Mouse (Mus musculus): ENCODE data around the gene Ufsp2.

The Ufsp2 gene

DNA sequence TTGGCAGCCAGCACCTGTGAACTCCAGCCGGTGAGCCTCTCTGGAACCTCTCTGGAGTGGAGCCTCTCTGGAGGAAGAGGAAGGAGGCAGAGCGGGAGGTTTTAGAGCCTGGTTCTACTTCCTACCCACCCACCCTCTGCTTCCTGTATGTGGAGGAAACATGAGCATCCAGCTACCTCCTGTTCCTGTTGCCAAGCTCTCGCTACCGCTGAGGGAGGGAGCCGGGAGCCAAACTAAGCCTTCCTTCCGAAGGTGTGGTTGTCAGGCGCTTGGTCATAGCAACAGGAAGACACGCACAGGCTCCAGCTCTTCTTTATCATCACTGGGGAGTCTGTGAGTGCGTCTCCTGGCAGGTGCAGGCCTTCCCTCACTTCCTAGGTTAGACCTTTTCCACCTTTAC is 46.9 kb downstream of the Ufsp2 start:
- no peak for DNase-seq

DNA sequence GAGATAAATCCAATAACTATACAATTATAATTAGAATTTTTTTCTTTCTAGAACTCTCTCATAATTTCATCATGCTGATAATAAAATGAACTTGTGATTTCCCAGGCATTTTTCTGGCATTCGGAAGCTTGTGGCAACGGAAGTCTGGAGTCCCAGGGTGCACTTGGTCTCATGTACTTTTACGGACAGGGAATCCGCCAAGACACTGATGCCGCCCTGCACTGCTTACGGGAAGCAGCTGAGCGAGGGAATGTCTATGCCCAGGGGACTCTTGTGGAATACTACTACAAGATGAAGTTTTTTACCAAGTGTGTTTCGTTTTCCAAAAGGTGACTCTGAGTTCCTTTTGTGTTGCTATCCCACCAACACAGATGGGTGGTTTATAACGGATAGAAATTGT is 47.4 kb downstream of the Ufsp2 start:
- DNase-seq, result no peak

DNA sequence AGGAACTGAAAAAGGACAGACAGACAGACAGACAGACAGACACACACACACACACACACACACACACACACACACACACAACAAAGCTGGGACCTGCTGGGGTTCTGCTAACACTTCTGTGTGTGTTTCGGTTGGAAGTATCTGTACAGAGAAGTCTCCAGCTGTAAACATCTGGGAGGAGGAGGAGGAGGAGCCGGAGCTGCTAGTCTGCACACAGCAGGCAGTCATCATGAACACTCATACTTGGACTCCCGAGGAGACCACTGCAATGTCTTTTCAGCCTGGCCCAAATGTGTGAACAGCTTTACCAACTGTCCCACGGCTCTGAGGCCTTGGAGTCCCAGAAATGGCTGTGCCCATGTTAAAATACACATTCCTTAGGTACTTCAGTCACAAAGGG is 49.1 kb downstream of the Ufsp2 start:
- DNase-seq, result no peak

- DNase-seq, result peak; percentile 65 to 74
Observed at GRCm38 (mm10) chr8:46036217-46036616, 60.9 kb downstream of the Ufsp2 start.

GRCm38 (mm10) chr8:46039666-46040065 is 64.3 kb downstream of the Ufsp2 start:
- DNase-seq, result no peak

- DNase-seq, result no peak
Observed at GRCm38 (mm10) chr8:46040260-46040659, 64.9 kb downstream of the Ufsp2 start.

Measured in kidney, adult 8-10 months (tissue).